Mouse (Mus musculus) testis, postnatal 10 days (tissue): ENCODE results near the gene Hoxa7.
A peak's percentile ranks its signal among the peaks of the same experiment; 100 is the strongest.

ENCODE experiments used
- DNase-seq: peaks from one replicate; pipeline ENCODE4 v3.0.0; 2021; ENCODE audit warnings: low spot score

The Hoxa7 gene

DNA sequence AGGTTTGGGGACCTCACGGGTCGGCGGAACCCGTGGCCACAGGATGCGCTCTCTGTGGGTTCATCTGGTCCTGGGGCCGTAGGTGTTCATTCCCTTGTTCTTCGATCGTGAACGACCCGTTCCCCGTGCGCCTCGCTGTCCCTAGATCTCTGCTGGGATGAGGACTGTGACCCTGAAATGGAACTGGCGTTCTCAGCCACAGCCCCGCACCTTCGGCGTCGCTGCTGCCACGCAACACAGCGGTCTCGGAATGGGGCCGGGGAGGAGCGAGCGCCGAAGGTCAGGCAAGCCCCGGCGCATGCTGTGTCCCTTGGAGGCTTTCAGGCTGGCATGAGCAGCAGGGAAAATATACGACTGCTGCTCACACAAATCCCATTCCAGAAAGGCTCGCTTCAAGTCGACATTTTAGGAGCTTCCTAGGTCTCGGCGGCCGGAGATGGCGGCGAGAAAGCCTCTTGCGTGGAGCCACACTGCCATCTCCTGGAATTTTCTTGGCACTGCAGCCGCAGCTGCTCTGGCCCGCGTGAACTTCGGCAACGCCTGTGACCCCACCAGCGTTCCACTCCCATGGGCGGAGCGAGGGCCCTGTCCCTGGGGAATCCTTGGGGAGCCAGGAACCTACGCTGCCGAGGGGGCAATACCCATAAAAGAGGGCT, at the start of gene Hoxa7:
TSS of gene Hoxa7 (minus strand) at position 518 of the 656 bp plus-strand sequence.
- DNase-seq: peak; percentile 93

DNA sequence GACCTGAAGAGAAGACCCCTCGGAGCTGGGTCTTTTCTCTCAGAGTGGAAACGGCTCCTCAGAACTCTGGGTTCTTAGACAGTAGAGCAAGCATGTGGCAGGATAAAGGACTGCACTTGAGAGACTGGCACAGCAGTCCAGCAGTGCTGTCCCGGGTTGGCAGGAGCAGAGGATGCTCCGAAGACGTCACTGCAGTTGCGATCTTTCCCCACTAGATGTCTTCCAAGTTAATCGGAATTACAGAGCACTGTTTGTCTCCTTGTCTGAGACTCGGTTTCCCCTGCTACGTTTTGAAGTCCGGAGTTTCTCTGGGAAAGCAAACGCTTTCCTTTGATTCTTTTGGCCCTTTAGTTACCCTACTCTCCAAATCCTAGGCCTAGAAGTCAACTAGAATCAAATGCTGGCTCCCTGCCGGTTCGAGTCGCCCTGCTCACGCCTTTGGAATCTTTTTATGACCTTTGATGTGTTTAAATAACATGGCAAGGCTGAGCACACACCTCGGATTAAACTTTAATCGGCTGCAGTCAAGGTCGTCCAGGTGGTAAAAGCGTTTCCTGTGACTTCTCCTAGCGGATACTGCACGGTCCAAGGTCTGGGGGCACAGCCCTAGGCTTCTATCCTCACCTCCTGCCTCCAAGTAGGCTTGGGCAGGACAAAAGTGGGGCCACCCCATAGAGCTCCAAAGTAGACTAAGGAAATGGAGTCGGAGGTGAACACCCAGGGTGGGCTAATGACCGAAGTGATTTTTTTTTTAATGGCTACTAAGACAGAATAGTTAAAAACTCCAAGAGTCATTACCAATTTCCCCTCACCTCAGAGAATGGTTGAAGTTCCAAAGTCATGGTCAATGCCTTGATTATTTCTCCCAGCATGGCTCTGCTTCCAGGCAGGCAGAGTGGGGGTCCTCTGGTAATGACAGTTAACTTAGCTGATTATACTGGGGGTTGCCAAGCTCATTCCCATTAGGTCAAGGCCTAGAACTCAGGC, 49.1 kb upstream of the Hoxa7 start:
- DNase-seq: peak; percentile 80

DNA sequence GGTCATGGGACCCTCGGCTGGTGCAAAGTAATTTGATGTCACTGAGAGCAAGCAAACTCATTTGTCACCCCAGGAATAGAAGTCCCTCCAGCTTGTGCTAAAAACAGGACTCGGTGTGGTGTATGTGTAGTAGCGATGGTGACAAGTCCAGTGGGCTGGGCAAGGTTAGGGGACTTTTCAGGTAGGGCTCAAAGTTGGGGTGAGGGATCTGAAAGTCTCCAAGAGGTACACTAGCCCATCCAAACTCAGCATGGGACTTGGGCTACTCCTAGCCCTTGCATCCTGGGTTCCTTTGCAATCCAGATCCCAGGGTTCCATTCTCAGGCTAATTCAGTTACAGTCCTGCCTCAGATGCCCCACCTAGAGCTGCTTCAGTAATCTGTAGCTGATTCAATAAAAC, 47.1 kb upstream of the Hoxa7 start:
- DNase-seq: no peak

DNA sequence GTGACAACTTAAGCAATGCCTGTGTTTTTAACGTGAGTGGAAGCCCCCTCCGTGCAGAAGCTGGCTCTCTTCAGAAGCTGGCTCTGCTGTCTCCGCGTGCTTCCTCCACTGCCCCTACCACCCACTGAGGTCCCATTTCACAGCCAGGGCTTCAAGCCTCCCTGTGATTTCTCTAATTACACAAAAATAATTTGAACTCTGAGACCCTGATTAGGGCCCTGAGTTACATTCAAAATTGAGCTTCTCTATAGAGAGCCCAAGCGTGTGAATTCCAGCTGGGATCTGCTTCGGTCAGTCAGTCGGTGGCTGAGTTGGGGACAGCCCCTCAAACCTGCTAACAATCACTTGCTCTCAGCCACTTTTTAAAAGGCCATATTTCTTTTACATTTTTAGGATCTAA, 46.7 kb upstream of the Hoxa7 start:
- DNase-seq: no peak

DNA sequence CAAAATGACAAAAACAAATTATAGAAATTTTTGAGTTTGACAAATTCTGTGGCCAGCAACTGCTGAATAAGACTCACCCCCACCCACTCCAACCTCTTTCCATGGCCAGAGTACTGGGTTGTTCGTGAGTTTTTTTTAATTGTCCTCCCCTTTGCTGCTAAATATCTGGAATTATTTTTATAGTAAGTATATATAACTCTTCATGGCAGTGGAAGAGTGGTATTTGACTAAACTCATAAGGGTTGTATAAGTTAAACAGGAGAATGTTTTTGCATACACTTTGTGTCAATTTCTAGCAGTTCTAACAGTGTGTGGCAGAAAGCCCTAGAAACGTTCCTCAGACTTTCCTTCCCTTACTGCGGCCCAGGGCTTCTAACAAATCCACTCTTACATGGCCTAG, 46.0 kb upstream of the Hoxa7 start:
- DNase-seq: no peak

DNA sequence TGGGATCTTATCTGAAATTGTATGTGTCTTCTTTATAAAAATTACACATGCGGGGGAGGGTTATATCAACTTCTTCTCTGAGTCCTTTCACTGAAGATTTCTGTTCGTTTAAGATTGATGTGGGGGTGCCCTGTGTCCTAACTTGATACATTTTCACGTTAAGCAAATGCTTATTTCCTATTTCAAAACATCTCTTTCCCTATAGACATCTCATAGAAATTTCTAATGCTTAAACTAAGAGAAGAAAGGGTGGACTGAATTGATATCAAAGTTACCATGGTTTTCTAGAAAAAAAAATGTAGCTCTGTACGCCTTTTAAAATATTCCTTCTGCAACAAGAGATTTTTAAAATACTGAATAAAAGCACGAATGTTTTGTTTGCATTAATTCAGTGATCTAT, 45.6 kb upstream of the Hoxa7 start:
- no peak for DNase-seq

DNA sequence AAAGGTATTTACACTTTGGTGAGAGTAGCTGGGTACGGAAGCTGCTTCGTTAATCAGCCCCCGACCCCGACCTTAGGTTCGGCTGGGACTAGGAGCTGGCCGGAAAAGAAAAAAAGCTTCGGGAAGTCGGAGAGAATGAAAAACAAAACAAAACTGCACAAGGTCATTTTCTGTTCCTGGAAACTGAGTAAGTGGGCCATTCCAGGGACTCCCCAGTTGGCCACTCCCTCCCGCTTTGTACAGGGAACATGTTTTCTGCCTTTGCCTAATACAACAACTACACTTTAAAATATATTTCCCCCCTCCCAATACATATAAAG, 45.0 kb upstream of the Hoxa7 start:
- DNase-seq: no peak

DNA sequence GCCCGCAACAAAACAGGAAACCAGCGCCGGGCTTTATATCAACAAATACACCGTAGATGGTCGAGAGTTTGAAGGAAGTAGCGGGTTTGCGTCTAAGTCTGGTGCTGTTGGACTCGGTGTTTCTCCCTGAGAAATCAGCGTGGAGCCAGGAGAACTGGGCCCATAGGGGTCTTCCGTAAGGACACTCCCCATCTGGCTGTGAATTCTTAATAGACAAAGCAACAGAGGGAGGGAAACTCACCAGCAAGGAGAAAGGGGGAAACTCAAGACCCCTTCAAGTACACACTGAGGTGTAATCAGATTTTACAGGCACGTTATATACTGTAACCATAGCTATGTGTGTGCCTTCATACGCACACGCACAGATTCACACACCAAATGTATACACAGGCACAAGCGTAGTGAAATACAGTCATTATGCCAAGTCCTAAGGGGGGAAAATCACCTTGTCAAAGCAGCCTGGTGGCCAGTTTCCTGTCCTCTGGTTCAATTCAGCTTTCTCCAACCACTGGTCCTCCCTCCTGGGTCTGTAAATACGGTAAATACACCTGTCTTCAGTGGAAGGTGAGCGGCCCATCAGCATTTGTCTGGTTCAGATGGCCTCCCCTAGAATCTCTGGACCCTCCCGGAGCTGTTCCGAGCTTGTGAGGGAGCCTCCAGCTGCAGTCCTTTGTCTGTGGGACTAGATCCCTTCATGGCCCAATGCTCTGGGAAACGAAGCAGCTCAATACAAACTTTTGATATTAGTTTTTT, 44.4 kb upstream of the Hoxa7 start:
- no peak for DNase-seq

DNA sequence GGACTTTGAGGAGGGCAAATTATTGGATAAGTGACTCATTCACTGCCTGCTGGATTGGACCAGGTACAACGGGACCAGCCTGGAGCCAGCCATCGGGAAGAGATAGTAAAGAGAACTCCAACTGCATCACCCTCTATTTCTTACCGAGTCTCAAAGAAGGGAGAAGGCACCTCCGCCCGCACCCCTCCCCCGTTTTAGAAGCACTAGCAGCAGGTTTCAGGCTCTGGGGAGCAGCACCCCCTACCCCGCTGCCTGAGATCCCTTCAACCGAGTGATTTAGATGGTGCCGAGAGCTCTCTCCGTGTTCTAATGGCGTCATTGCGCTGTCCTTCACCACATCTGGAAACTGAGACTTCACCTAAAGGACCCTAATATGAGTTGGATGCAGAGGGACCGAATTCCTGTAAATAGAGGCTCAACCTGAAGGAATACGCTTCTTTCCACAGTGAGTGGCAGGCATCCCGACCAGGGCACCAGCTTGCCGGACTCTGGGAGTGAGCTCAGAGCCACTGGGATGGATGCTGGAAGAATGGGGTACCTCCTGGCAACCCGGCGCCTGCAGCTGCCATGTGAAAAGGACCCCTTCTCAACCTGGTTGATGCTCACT, 43.8 kb upstream of the Hoxa7 start:
- DNase-seq: no peak

DNA sequence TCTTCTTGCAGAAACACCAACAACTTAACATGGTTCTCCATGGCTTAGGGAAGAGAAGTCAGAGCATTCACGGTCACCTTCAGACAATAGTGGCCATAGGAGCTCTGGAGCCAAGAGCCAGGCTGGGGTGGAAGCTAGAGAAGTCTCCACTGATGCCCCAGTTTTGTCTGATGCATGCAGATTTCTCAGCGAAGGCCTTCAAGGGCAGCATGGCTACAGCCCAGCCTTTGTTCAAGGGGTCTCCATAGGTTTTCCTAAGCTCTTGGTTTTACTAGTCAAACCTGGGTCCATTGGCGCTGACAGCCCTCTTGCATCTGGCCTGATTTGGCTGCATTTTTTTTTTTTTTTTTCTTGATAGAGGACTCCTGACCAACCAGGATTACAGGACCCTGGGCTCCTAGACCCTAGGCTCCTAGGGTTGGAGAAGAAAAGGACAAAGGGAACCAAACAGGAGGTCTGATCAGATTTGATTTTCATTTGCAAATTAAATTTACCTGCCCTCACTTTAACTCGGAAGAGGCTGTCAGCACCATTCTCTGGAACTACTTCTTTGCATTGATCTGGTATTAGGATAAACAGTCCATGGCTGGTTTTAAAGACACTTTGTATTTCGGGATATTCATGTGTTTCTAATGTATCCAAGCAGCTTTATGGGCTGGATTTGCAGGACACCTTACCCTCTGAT, 42.6 kb upstream of the Hoxa7 start:
- DNase-seq: no peak

DNA sequence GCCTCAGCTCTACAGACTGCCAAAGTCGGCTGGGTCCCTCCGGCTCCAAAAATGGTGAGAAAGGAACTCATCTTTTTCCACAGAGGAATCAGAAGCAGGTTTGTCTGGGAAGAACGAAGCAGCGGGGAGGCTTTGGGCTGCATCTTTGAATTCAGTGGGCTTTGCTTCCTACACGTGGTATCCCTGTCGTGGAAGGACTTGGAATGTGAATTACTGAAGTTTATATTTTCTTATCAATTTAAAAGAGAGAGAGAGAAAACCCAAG, 41.6 kb upstream of the Hoxa7 start:
- no peak for DNase-seq

DNA sequence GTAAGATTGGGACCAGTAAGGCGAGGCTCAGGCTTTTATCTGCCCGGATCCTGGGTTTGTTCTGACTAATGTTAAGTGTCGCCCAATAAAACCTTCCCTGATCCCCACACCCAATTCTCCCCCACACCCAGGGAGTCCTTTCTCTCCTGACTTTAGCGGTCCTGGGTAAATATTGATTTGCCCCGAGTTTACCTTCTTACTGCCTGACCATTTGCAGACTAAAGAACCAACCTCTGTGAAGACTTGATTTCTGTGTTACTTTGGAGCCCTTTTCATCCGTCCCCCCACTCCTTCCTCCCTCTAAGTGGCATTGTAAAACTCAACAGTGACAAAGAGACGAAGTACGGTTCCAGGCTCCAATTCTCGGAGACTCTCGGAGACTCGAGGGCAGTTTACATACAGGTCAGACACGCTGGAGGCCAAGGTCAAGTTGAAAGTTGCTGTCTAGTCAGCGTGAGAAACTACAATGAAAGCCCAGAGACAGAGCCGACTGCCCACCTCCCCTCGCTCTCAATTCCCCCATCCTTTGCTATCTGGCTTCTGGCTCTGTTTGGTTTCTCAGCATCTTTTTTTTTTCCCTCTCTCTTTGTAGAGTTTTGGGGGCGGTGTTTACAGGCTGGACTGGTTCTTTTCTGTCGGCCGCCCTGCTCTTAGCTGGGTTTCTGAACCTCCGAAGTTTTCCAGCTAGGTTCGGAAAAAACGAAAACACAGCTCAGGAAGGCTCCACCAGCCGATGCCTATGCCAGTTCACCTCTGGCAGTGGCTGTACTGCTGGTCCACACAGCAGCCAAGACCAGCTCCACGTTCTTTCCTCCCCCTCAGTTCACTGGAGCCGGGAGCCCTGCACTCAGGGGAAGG, 41.0 kb upstream of the Hoxa7 start:
- no peak for DNase-seq

DNA sequence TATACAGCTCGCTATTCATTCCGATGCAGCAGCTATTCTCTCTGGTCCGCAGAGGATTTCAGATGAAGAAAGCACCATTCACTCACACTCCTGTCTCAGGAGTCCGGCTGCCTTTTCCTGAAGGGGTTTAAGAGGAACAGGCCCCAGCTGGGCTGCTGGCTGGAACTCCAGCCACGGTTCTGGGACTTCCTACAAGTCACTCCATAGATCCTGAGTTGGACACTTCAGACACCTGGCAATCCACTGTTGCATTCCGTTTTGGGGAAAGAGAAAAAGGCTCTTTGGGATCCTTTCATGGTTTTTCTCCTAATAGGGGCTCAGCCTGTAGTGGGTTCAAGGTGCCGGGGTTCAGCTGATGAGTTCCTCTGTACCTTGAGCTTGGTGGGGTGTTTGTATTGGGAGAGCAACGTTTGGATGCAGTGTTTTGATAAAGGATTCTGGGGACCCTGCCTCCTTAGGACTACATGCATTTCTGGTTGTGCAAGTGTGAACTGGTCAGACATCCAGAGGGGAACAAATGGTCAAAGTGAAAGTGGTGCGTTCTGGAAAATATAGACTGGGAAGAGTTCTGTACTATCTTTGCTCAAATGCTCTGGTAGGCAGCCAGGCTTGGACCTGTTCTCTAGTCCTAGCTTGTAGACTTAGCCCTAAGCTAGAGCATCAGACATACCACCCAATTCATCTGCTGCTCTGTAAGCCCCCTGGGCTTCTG, 40.3 kb upstream of the Hoxa7 start:
- DNase-seq: no peak

DNA sequence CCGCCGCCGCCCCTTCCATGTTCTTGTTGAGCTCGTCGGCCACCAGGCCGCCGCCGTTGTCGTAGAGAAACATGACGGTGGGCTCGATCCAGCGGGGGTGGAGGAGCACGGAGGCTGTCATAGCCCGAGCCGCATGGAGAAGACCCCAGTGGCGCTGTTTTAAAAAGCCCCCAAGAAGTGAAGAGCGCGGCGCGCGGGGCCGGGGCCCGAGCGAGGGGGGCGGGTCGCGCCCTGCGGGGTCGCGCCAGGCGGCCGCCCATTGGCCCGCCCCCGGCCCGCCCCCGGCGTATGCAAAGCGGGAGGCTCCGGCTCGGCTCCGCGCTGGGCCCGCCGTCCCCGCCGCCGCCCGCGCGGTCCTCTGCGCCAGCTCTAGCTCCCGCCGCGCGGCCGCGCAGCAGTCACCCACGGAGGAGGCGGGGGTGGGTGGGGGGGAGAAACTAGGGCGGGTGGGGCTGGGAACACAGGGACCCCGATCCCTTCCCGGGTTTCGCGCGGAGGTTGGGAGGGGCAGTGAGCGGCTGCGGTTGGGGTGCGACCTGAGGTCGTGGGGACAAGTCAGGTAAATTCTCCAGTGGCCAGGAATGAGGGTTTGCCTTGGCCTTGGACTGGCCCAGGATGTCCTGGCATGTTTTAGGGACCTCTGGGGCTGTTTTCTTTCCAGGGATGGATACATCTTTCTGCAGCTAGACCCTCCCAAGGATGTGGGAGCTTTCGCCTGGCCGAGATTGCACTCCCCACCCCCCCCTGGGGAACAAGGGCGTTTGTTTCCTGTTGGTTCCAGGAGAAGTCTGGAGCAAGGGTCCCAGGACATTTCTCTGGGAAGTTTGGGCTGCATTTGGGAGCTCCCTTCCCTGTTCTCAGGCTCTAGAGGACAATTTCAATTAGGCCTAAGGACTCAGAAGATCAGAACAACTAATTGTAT, 39.3 kb upstream of the Hoxa7 start, which contains the start of gene Hoxa13:
TSS of gene Hoxa13 (minus strand) at position 227 of the 922 bp plus-strand sequence.
- DNase-seq: no peak

DNA sequence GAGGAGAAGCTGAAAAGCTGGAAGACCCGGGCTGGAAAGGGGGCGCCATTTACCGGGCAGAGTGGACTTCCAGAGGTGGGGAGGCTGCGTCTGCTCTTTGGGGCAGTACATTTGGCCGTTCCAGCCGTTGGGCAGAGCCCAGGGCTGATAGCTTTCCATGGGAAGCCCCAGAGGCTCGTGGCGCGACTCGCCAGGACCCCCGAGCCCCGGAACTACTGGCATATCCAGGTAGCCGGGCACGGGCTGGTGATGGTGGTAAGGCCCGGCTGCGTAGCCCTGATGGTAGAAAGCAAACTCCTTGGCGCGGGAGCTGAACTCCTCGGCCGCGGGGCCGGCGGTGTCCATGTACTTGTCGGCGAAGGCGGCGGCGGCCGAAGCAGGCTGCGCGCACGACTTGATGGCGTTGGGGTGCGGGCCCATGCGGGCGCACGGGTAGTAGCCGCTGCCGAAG, 38.2 kb upstream of the Hoxa7 start:
- no peak for DNase-seq

DNA sequence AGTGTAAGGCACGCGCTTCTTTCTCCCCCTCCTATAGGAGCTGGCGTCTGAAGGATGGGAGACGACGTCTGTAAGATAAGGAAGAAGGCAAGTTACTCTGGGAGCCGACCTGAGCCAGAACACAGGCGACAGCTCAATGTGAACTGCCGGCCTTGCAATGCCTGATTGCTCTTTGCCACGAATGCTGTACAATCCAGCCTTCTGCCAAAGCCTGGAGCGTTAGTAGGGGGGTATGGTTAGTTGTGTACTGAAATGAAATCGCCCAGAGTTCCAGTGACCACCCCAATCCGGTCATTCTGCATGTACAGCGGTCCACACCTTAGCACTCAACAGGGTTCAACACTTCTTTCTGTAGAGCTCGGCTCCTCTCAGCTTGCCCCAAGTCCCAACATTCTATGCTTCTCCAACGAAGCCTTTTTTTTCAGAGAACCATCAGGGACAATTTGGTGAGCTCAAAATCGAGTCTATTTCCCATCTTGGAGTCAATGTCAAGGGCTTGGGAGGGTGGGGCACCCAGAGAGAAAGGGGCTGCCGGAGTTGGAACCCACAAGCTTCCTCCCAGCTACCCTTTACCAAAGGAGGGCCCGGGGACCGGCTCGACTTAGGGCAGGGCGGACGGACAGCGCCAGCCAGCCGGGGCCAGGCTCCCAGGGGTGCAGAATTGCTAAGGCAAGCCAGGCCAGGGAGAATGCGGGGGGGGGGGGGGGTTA, 37.6 kb upstream of the Hoxa7 start:
- no peak for DNase-seq

DNA sequence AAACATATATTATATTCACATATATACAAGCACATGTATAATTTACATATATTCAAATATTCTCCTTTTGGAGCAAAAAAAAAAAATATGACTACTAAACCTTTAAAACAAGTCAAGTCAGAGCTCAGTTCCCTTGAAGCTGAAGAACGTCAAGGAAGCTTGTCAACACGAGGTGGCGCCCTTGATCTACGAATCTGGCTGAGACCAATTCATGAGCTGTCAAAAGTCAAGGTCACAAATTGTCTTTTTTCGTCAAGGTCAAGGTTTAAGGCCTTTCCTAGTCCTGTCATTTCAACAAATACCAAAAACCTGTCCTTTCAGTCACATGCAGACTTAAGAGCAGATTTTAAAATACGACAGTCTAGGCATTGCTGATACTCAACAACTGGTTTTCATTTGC, 35.3 kb upstream of the Hoxa7 start:
- DNase-seq: peak; percentile 88
